Mouse (Mus musculus): Measurements from ENCODE around the gene Cstf1. TPM values are rescaled to one million over a fixed set of nuclear protein-coding genes. Genes with fewer than 3 reads are reported as not detected.

The Cstf1 gene
- polyA plus RNA-seq, 2 experiments: 23.9 to 24.0 TPM

- peak overlapping the region; percentile 86 to 92 for H3K4me3 ChIP-seq (ENCODE audit: insufficient read depth in 1 of 2, low read depth in 2 of 2, low read length in 2 of 2)
- 1% methylated on average over 11 of the region's 11 CpGs for WGBS (ENCODE audit: insufficient replicate concordance)
- no peaks in the 10 kb centered on the region for H3K27me3 ChIP-seq (ENCODE audit: control insufficient read depth, insufficient read depth, low read length)
- DNase-seq (ENCODE audit: low read depth in 3 of 3, low spot score in 3 of 3): no peak
- H3K9ac ChIP-seq (replicated peaks): peak overlapping the region; percentile 96
- TF ChIP-seq EP300 (IDR thresholded peaks at IDR 0.05; ENCODE audit: low read depth) (no peak), CTCF (IDR thresholded peaks at IDR 0.05; ENCODE audit: low read depth) (no peak)
- H3K4me2 ChIP-seq (ENCODE audit: low read depth): peak overlapping the region; percentile 90
- H3K4me1 ChIP-seq (replicated peaks; ENCODE audit: control insufficient read depth in 2 of 2, insufficient read depth in 2 of 2, low read length in 1 of 2): peaks cover 16 to 23% of the 10 kb centered on the region in 2 experiments
- ATAC-seq (ENCODE audit: insufficient read depth): no peak
- H3K27ac ChIP-seq: peak overlapping the region; percentile 51
- peaks cover 64% of the 10 kb centered on the region for H3K36me3 ChIP-seq (replicated peaks; ENCODE audit: control insufficient read depth, insufficient read depth, low read depth)
- no peaks in the 10 kb centered on the region for H3K9me3 ChIP-seq (ENCODE audit: control insufficient read depth, low read length)
Observed at GRCm38 (mm10) chr2:172371258-172371657, 777 bp downstream of the Cstf1 start.

DNA sequence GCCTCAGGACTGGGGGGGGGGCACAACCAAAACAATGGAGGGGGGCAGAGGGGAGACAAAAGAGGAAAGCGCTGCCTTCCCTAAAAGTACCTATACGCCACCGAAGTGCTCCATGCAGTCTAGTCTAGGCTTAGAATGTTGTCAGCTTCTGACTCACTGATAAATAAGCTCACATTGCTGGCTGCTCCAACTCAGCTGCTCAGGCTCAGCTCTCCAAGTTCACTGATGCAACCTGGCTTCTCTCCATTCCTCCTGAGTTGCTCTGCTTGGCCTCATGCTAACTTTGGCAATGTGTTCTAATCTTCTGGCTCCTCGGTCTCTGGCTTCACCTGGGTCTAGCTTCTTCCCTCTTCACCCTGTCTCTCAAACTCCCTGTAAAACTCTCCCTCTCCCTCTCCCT, 6.1 kb downstream of the Cstf1 start:
- H3K9ac ChIP-seq (replicated peaks): no peak overlapping the region
- peaks cover 3% of the 10 kb centered on the region in 2 experiments; a peak in 3 of 4 replicates for H3K4me1 ChIP-seq (replicated peaks; ENCODE audit: control insufficient read depth in 2 of 2, insufficient read depth in 2 of 2, low read length in 1 of 2)
- no peaks in the 10 kb centered on the region for H3K27me3 ChIP-seq (ENCODE audit: control insufficient read depth, insufficient read depth, low read length)
- H3K27ac ChIP-seq: no peak overlapping the region
- peaks cover 82% of the 10 kb centered on the region for H3K36me3 ChIP-seq (replicated peaks; ENCODE audit: control insufficient read depth, insufficient read depth, low read depth)
- DNase-seq (ENCODE audit: low read depth in 3 of 3, low spot score in 3 of 3) (no peak), ATAC-seq (ENCODE audit: insufficient read depth) (no peak)
- H3K4me3 ChIP-seq (ENCODE audit: insufficient read depth in 1 of 2, low read depth in 2 of 2, low read length in 2 of 2): no peak overlapping the region
- H3K4me2 ChIP-seq (ENCODE audit: low read depth): no peak overlapping the region
- H3K9me3 ChIP-seq (ENCODE audit: control insufficient read depth, low read length): no peaks in the 10 kb centered on the region
- 89% methylated on average over 4 of the region's 4 CpGs for WGBS (ENCODE audit: insufficient replicate concordance)
- TF ChIP-seq CTCF (IDR thresholded peaks at IDR 0.05; ENCODE audit: low read depth): no peak
- TF ChIP-seq EP300 (IDR thresholded peaks at IDR 0.05; ENCODE audit: low read depth): no peak

DNA sequence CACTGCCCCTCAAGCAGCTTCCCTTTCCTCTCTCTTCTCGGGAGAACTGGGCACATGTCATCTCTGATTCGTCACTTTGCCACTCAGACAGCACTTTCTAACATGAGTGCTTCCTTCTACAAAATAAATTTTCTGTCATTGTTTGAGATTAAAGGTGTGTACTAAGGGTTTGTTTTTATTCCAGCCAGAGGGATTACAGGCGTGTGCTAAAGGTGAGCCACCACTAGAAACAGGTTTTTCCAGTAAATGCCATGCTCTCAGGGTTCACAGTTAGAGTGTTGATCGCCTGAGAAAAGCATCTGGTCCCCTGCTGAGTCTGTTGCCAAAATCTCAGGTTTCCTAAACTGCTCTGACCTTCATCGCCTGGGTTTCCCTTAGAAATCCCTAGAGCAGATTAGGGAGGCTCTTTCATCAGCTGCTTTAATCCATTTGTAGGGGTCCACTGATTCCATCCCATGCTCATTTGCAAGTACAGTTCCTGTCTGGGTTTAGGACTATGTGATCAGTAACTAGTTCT, 6.6 kb downstream of the Cstf1 start:
- H3K4me1 ChIP-seq (replicated peaks; ENCODE audit: control insufficient read depth in 2 of 2, insufficient read depth in 2 of 2, low read length in 1 of 2): no peaks in the 10 kb centered on the region; a peak in 1 of 4 replicates
- H3K27me3 ChIP-seq (ENCODE audit: control insufficient read depth, insufficient read depth, low read length): no peaks in the 10 kb centered on the region
- ATAC-seq (ENCODE audit: insufficient read depth): no peak
- WGBS (ENCODE audit: insufficient replicate concordance): 67% methylated on average over 5 of the region's 5 CpGs
- H3K36me3 ChIP-seq (replicated peaks; ENCODE audit: control insufficient read depth, insufficient read depth, low read depth): peaks cover 87% of the 10 kb centered on the region
- H3K27ac ChIP-seq: no peak overlapping the region
- no peak overlapping the region for H3K9ac ChIP-seq (replicated peaks)
- DNase-seq (ENCODE audit: low read depth in 3 of 3, low spot score in 3 of 3): no peak
- TF ChIP-seq EP300 (IDR thresholded peaks at IDR 0.05; ENCODE audit: low read depth) (no peak), CTCF (IDR thresholded peaks at IDR 0.05; ENCODE audit: low read depth) (no peak)
- no peak overlapping the region for H3K4me2 ChIP-seq (ENCODE audit: low read depth)
- H3K9me3 ChIP-seq (ENCODE audit: control insufficient read depth, low read length): no peaks in the 10 kb centered on the region
- no peak overlapping the region for H3K4me3 ChIP-seq (ENCODE audit: insufficient read depth in 1 of 2, low read depth in 2 of 2, low read length in 2 of 2)

DNA sequence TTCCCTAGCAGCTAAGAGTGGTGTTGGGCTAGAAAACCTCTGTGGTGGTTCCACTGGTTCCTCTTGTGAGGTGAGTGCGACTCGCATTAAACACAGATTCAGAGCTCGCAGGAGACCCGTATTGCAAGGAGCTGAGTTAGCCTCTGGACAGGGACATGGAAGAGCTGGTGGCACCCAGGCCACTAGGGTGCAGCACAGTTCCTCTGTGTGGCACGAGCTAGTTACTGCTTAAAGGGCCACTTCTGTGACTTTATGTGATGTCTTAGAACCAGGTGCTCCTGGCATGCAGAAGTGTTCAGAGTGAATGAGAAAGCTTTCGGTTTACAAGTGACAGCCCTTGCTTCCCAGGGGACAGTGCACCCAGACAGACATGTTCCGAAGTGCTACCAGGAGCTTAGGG, 7.9 kb downstream of the Cstf1 start:
- 74% methylated on average over 7 of the region's 7 CpGs for WGBS (ENCODE audit: insufficient replicate concordance)
- no peak overlapping the region for H3K4me2 ChIP-seq (ENCODE audit: low read depth)
- no peaks in the 10 kb centered on the region for H3K9me3 ChIP-seq (ENCODE audit: control insufficient read depth, low read length)
- no peak overlapping the region for H3K27ac ChIP-seq
- ATAC-seq (ENCODE audit: insufficient read depth): peak; percentile 31; the same call in 1 of the 2 replicates
- no peak overlapping the region for H3K4me3 ChIP-seq (ENCODE audit: insufficient read depth in 1 of 2, low read depth in 2 of 2, low read length in 2 of 2)
- peaks cover 84% of the 10 kb centered on the region for H3K36me3 ChIP-seq (replicated peaks; ENCODE audit: control insufficient read depth, insufficient read depth, low read depth)
- H3K4me1 ChIP-seq (replicated peaks; ENCODE audit: control insufficient read depth in 2 of 2, insufficient read depth in 2 of 2, low read length in 1 of 2): no peaks in the 10 kb centered on the region
- H3K27me3 ChIP-seq (ENCODE audit: control insufficient read depth, insufficient read depth, low read length): no peaks in the 10 kb centered on the region
- DNase-seq (ENCODE audit: low read depth in 3 of 3, low spot score in 3 of 3): no peak
- H3K9ac ChIP-seq (replicated peaks): no peak overlapping the region
- no peak for TF ChIP-seq EP300 (IDR thresholded peaks at IDR 0.05; ENCODE audit: low read depth)
- TF ChIP-seq CTCF (IDR thresholded peaks at IDR 0.05; ENCODE audit: low read depth): peak; percentile 72

- 93% methylated on average over 17 of the region's 17 CpGs for WGBS (ENCODE audit: insufficient replicate concordance)
- ATAC-seq (ENCODE audit: insufficient read depth) (no peak), DNase-seq (ENCODE audit: low read depth in 3 of 3, low spot score in 3 of 3) (no peak)
- H3K27ac ChIP-seq: no peak overlapping the region
- H3K9me3 ChIP-seq (ENCODE audit: control insufficient read depth, low read length): no peaks in the 10 kb centered on the region
- no peaks in the 10 kb centered on the region for H3K4me1 ChIP-seq (replicated peaks; ENCODE audit: control insufficient read depth in 2 of 2, insufficient read depth in 2 of 2, low read length in 1 of 2)
- H3K36me3 ChIP-seq (replicated peaks; ENCODE audit: control insufficient read depth, insufficient read depth, low read depth): peaks cover 64% of the 10 kb centered on the region
- TF ChIP-seq EP300 (IDR thresholded peaks at IDR 0.05; ENCODE audit: low read depth) (no peak), CTCF (IDR thresholded peaks at IDR 0.05; ENCODE audit: low read depth) (no peak)
- no peaks in the 10 kb centered on the region for H3K27me3 ChIP-seq (ENCODE audit: control insufficient read depth, insufficient read depth, low read length)
- no peak overlapping the region for H3K4me2 ChIP-seq (ENCODE audit: low read depth)
- H3K9ac ChIP-seq (replicated peaks): no peak overlapping the region
- no peak overlapping the region for H3K4me3 ChIP-seq (ENCODE audit: insufficient read depth in 1 of 2, low read depth in 2 of 2, low read length in 2 of 2)
Observed at GRCm38 (mm10) chr2:172380513-172380912, 10.0 kb downstream of the Cstf1 start.

All from liver, embryonic 14.5 days (tissue).